8 mouse cellular contexts compared by ENCODE assay signal in genomic region chr11:62278027-62278426, GRCm38 (mm10). TPM values are rescaled to one million over a fixed set of nuclear protein-coding genes. Genes with fewer than 3 reads are reported as not detected.
DNase-seq lines count a peak whose midpoint lies in the region; ATAC-seq and TF ChIP-seq lines count a peak whose summit lies in the region.

No protein-coding gene starts in this region.

- no peak for TF ChIP-seq POLR2A in cerebellum, adult 2 months (IDR thresholded peaks at IDR 0.05; ENCODE audit: borderline replicate concordance, insufficient read depth, low read length)
- TF ChIP-seq POLR2A in lung, adult 2 months (IDR thresholded peaks at IDR 0.05; ENCODE audit: borderline replicate concordance, extremely low read depth, low read depth, low read length) = no peak

- no peak overlapping the region for H3K4me3 ChIP-seq in cerebellum, adult 2 months (replicated peaks; ENCODE audit: insufficient read depth, low read depth, low read length)
- H3K4me3 ChIP-seq in lung, adult 2 months (replicated peaks; ENCODE audit: extremely low read depth, low read depth, low read length) = no peak overlapping the region

- H3K27ac ChIP-seq in cerebellum, adult 2 months (ENCODE audit: insufficient read depth, low read length) = no peak overlapping the region

- peaks cover 1% of the 10 kb centered on the region; the same call in 1 of the 2 replicates for H3K4me1 ChIP-seq in cerebellum, adult 2 months (ENCODE audit: control insufficient read depth, insufficient read depth, low read length)
- H3K4me1 ChIP-seq in lung, adult 2 months (ENCODE audit: control insufficient read depth, insufficient read depth, low read length) = 0 out of 2 replicates have a peak, but pooled peaks cover 2% of the 10 kb centered on the region

- peak in 1 of 2 experiments; percentile 35 for DNase-seq in cerebellum, adult 2 months
- no peak for DNase-seq in cerebellum, adult 8-10 months
- peak; percentile 90 for DNase-seq in 3T3-L1 (ENCODE audit: low read depth, low spot score)
- DNase-seq in adrenal gland, postnatal 10 days = peak; percentile 82
- peak; percentile 44 to 86 for DNase-seq in kidney, adult 8-10 months
- DNase-seq in lung, adult 2 months = peak; percentile 70
- peak; percentile 45 for DNase-seq in spleen, adult 12 weeks (ENCODE audit: low spot score)

- 26% methylated on average over 5 of the region's 5 CpGs for WGBS in cerebellum, adult 2 months
- 8% methylated on average over 5 of the region's 5 CpGs for WGBS in lung, adult 2 months

- H3K27me3 ChIP-seq in cerebellum, adult 2 months (ENCODE audit: control insufficient read depth, insufficient read depth, low read length) = no peaks in the 10 kb centered on the region

- peak; percentile 67 for ATAC-seq in erythroblast, adult 5-6 weeks (replicated peaks; ENCODE audit: low FRiP score, poor library complexity, severe bottlenecking)

- peak; percentile 57; the same call in 1 of the 2 replicates for TF ChIP-seq CTCF in cerebellum, adult 2 months (IDR thresholded peaks at IDR 0.05; ENCODE audit: borderline replicate concordance, insufficient read depth, low read depth, low read length)
- peak; percentile 72 for TF ChIP-seq CTCF in lung, adult 2 months (IDR thresholded peaks at IDR 0.05; ENCODE audit: insufficient read depth, low read length)

RNA-seq across cellular contexts. Expression of gene Zswim7, which starts 3.1 kb away (rescaled TPM):
- polyA plus RNA-seq in cerebellum, adult 2 months (2012; rRNA removed) = 24.3 and 31.8 TPM in 2 replicates
- total RNA-seq in adrenal gland, postnatal 10 days (2021) = 10 to 100 TPM; 18.7 to 24.2 TPM
- 0.96 and 2.5 TPM in 2 replicates for total RNA-seq in erythroblast, adult 5-6 weeks (2015; ENCODE audit: low replicate concordance)
- not detected in 2 replicates for total RNA-seq in erythroblast, adult 5-6 weeks (2017; ENCODE audit: low replicate concordance)
- 3.3 and 6.9 TPM in 2 replicates for polyA plus RNA-seq in lung, adult 2 months (2012; rRNA removed)

RNA-seq across cellular contexts. Expression of gene Ttc19, which starts 3.2 kb away (rescaled TPM):
- 39.8 and 40.1 TPM in 2 replicates for polyA plus RNA-seq in cerebellum, adult 2 months (2012; rRNA removed)
- 10 to 100 TPM; 25.5 to 27.2 TPM for total RNA-seq in adrenal gland, postnatal 10 days (2021)
- total RNA-seq in erythroblast, adult 5-6 weeks (2015; ENCODE audit: low replicate concordance) = 0.19 and 1.5 TPM in 2 replicates
- total RNA-seq in erythroblast, adult 5-6 weeks (2017; ENCODE audit: low replicate concordance) = 0.70 and 2.9 TPM in 2 replicates
- 3.7 and 6.2 TPM in 2 replicates for polyA plus RNA-seq in lung, adult 2 months (2012; rRNA removed)

RNA-seq across cellular contexts. Expression of gene Adora2b, which starts 29.2 kb away (rescaled TPM):
- 6.4 and 7.7 TPM in 2 replicates for polyA plus RNA-seq in cerebellum, adult 2 months (2012; rRNA removed)
- 1 to 10 TPM in 1 of 2 experiments, under 1 TPM in 1; 0.57 to 1.1 TPM for total RNA-seq in adrenal gland, postnatal 10 days (2021)
- total RNA-seq in erythroblast, adult 5-6 weeks (2015; ENCODE audit: low replicate concordance) = 2.7 and 3.8 TPM in 2 replicates
- 0.70 and 2.6 TPM in 2 replicates for total RNA-seq in erythroblast, adult 5-6 weeks (2017; ENCODE audit: low replicate concordance)
- polyA plus RNA-seq in lung, adult 2 months (2012; rRNA removed) = 17.3 and 24.6 TPM in 2 replicates

Comparison
In these comparisons a context has a peak if more than half of its experiments do, and no peak if none do; other contexts are left out.
1. RNA of gene Zswim7, which starts 3.1 kb away (total RNA-seq): 18.7 to 24.2 TPM in adrenal gland, postnatal 10 days; 0.96 to 2.5 TPM in erythroblast, adult 5-6 weeks; every median in the first group is over 4 times any median in the second.
2. RNA of gene Ttc19, which starts 3.2 kb away (total RNA-seq): 25.5 to 27.2 TPM in adrenal gland, postnatal 10 days; 0.19 to 2.9 TPM in erythroblast, adult 5-6 weeks; every median in the first group is over 4 times any median in the second.